Mouse (Mus musculus) heart, postnatal 0 days (tissue): ENCODE measurements around the gene Gpc5.

Experiments used
- CTCF ChIP-seq: IDR thresholded peaks from 2 replicates; pipeline ENCODE4 v1.5.1; 2016; ENCODE audit warnings: antibody characterized with exemption, control low read depth, low read depth
- EP300 ChIP-seq: IDR thresholded peaks from 2 replicates; pipeline ENCODE4 v1.6.1; 2016; ENCODE audit warnings: antibody characterized with exemption, low read depth

GRCm38 (mm10) chr14:116415511-116415910, 1323.5 kb downstream of the Gpc5 start:
- no peak for TF ChIP-seq CTCF
- TF ChIP-seq EP300 = no peak
